Mouse (Mus musculus) liver, adult 2 months (tissue): ENCODE measurements around the gene Ankrd52. TPM values are rescaled to one million over a fixed set of nuclear protein-coding genes. Genes with fewer than 3 reads are reported as not detected.

Source experiments
- DNase-seq: peaks from one replicate; pipeline ENCODE4 v3.0.0-alpha.2; 2011; ENCODE audit warnings: low read depth, low spot score; ENCODE audit errors: extremely low read depth
- H3K27ac ChIP-seq: fragments of 200-500 bp; replicated peaks from 2 replicates; pipeline ENCODE4 v1.5.1; 2012; ENCODE audit warnings: low read depth, mild to moderate bottlenecking, control low read depth, inconsistent platforms, low read length; ENCODE audit not compliant: insufficient read depth
- H3K27me3 ChIP-seq: fragments of 200-500 bp; 2 replicates; pipeline ENCODE4 v1.6.1; 2012; ENCODE audit warnings: mild to moderate bottlenecking, moderate library complexity, low read length, inconsistent platforms; ENCODE audit not compliant: control insufficient read depth, insufficient read depth
- H3K36me3 ChIP-seq: fragments of 200-500 bp; 2 replicates; pipeline ENCODE4 v1.6.1; 2012; ENCODE audit warnings: low read length, inconsistent platforms; ENCODE audit not compliant: control insufficient read depth, insufficient read depth
- H3K4me1 ChIP-seq: fragments of 200-500 bp; 2 replicates; pipeline ENCODE4 v1.6.1; 2011; ENCODE audit warnings: low read length; ENCODE audit not compliant: control insufficient read depth, insufficient read depth
- H3K4me3 ChIP-seq: fragments of 200-500 bp; 2 replicates; pipeline ENCODE4 v1.5.1; 2011; ENCODE audit warnings: low read depth, mild to moderate bottlenecking, control low read depth, low read length, moderate library complexity; ENCODE audit not compliant: insufficient read depth
- H3K79me2 ChIP-seq: fragments of 200-500 bp; 2 replicates; pipeline ENCODE4 v1.6.1; 2012; ENCODE audit warnings: inconsistent platforms, mild to moderate bottlenecking, low read length, moderate library complexity; ENCODE audit not compliant: control insufficient read depth, insufficient read depth
- H3K9ac ChIP-seq: fragments of 200-500 bp; 2 replicates; pipeline ENCODE4 v1.6.1; 2012; ENCODE audit warnings: low read depth, mild to moderate bottlenecking, control low read depth, inconsistent platforms, low read length
- CTCF ChIP-seq: fragments of 200-500 bp; IDR thresholded peaks from 2 replicates; pipeline ENCODE4 v1.5.1; 2011; ENCODE audit warnings: low read depth, low read length, control low read depth
- POLR2A ChIP-seq: fragments of 200-500 bp; IDR thresholded peaks from 2 replicates; pipeline ENCODE4 v1.6.1; 2011; ENCODE audit warnings: low read length, control low read depth; ENCODE audit not compliant: insufficient read depth; ENCODE audit errors: extremely low read depth
- WGBS: fragments of 180-500 bp; shearing (Covaris S2); methylation state at CpG from one replicate; pipeline ENCODE4 v1.1.7; 2018; 5-methylcytosine and 5-hydroxymethylcytosine counted together
- polyA plus RNA-seq: library from polyadenylated mRNA; depleted of rRNA; stranded (reverse); fragments of >200 nt; gene quantifications from 2 replicates; pipeline ENCODE4 v1.2.3, GENCODE M21; 2012
- total RNA-seq: library from RNA; depleted of rRNA; stranded (reverse); fragments of >200 nt; gene quantifications from 2 replicates; pipeline ENCODE4 v1.2.3, GENCODE M21; 2014

Gene Ankrd52
- total and polyA plus RNA-seq, 2 experiments, result 5.6 to 14.8 TPM

- H3K4me1 ChIP-seq, result peaks cover 23% of the 10 kb centered on the region
- DNase-seq, result peak; percentile 97
Observed at GRCm38 (mm10) chr10:128336597-128336996, 40.3 kb upstream of the Ankrd52 start.

GRCm38 (mm10) chr10:128337306-128338181, 39.4 kb upstream of the Ankrd52 start, which contains the start of gene Cs:
Gene Cs (plus strand): TSS chr10:128337734.
- under 1% methylated on average over 61 of the region's 61 CpGs for whole genome bisulfite sequencing
- Histone ChIP-seq H3K27ac (peak within 1 kb of the TSS; percentile 98), H3K79me2 (peaks cover 23% of the 10 kb centered on the region; the same call in 1 of the 2 replicates), H3K9ac (peak within 1 kb of the TSS; percentile 93), H3K27me3 (no peaks in the 10 kb centered on the region), H3K36me3 (no peaks in the 10 kb centered on the region), H3K4me1 (peaks cover 28% of the 10 kb centered on the region), H3K4me3 (peak within 1 kb of the TSS; percentile 98)
- DNase-seq, result peak; percentile 98
- TF ChIP-seq POLR2A, result peak; percentile 82
- TF ChIP-seq CTCF, result no peak

More at GRCm38 (mm10) chr10:128336597-128336996, 40.3 kb upstream of the Ankrd52 start:
- Histone ChIP-seq H3K4me3 (peak overlapping the region; percentile 63; the same call in 1 of the 2 replicates), H3K27me3 (no peaks in the 10 kb centered on the region), H3K9ac (peak overlapping the region; percentile 84), H3K79me2 (peaks cover 23% of the 10 kb centered on the region; the same call in 1 of the 2 replicates), H3K36me3 (no peaks in the 10 kb centered on the region), H3K27ac (peak overlapping the region; percentile 98)
- TF ChIP-seq CTCF, result no peak
- TF ChIP-seq POLR2A, result no peak
- WGBS, result 13% methylated on average over 3 of the region's 3 CpGs

GRCm38 (mm10) chr10:128338415-128338814, 38.5 kb upstream of the Ankrd52 start:
- Histone ChIP-seq H3K27me3 (no peaks in the 10 kb centered on the region), H3K36me3 (no peaks in the 10 kb centered on the region), H3K79me2 (peaks cover 23% of the 10 kb centered on the region; the same call in 1 of the 2 replicates), H3K4me3 (peak overlapping the region; percentile 98), H3K9ac (peak overlapping the region; percentile 93), H3K27ac (peak overlapping the region; percentile 98), H3K4me1 (peaks cover 32% of the 10 kb centered on the region)
- 12% methylated on average over 5 of the region's 5 CpGs for WGBS
- TF ChIP-seq CTCF (no peak), POLR2A (no peak)
- DNase-seq, result peak; percentile 59

GRCm38 (mm10) chr10:128338948-128339347, 38.0 kb upstream of the Ankrd52 start:
- WGBS, result 6% methylated on average over 2 of the region's 2 CpGs
- peak; percentile 63 for DNase-seq
- peak overlapping the region; percentile 98 for H3K27ac ChIP-seq
- peaks cover 23% of the 10 kb centered on the region; the same call in 1 of the 2 replicates for H3K79me2 ChIP-seq
- no peak for TF ChIP-seq POLR2A
- peak overlapping the region; percentile 39 for H3K9ac ChIP-seq
- H3K27me3 ChIP-seq, result no peaks in the 10 kb centered on the region
- H3K4me3 ChIP-seq, result peak overlapping the region; percentile 98
- no peaks in the 10 kb centered on the region for H3K36me3 ChIP-seq
- peaks cover 35% of the 10 kb centered on the region for H3K4me1 ChIP-seq

- no peak overlapping the region for H3K9ac ChIP-seq
- H3K4me1 ChIP-seq, result peaks cover 38% of the 10 kb centered on the region
- no peak for DNase-seq
- peaks cover 23% of the 10 kb centered on the region; the same call in 1 of the 2 replicates for H3K79me2 ChIP-seq
- H3K27ac ChIP-seq, result peak overlapping the region; percentile 85; the same call in 1 of the 2 replicates
- no peaks in the 10 kb centered on the region for H3K27me3 ChIP-seq
- TF ChIP-seq POLR2A (no peak), CTCF (no peak; the same call in 1 of the 2 replicates)
- no peaks in the 10 kb centered on the region for H3K36me3 ChIP-seq
- 69% methylated on average over 2 of the region's 2 CpGs for WGBS
- no peak overlapping the region for H3K4me3 ChIP-seq
Observed at GRCm38 (mm10) chr10:128340257-128340656, 36.7 kb upstream of the Ankrd52 start.
